Mouse (Mus musculus) forebrain, embryonic 11.5 days (tissue): ENCODE results near the gene Tacr2. TPM values are rescaled to one million over a fixed set of nuclear protein-coding genes. Genes with fewer than 3 reads are reported as not detected.

Experiments
- ATAC-seq: fragments of 200-750 bp; cut with Nextera tagmentation; replicated peaks from 2 replicates; pipeline ENCODE4 v1.8.0; 2017; ENCODE audit warnings: moderate TSS enrichment; ENCODE audit not compliant: low FRiP score
- DNase-seq: peaks from one replicate; pipeline ENCODE4 v3.0.0-alpha.2; 2017; ENCODE audit warnings: low spot score
- H3K27ac ChIP-seq: fragments of 300-500 bp; sonication (generic); 2 replicates; pipeline ENCODE4 v1.5.1; 2014; ENCODE audit warnings: low read depth, low read length
- H3K27me3 ChIP-seq: fragments of 300-500 bp; sonication (generic); 2 replicates; pipeline ENCODE4 v1.6.1; 2014; ENCODE audit warnings: mild to moderate bottlenecking, low read length, mixed read lengths; ENCODE audit not compliant: control insufficient read depth, insufficient read depth
- H3K36me3 ChIP-seq: fragments of 300-500 bp; sonication (generic); 2 replicates; pipeline ENCODE4 v1.6.1; 2014; ENCODE audit warnings: mild to moderate bottlenecking, low read length, moderate library complexity, mixed read lengths; ENCODE audit not compliant: control insufficient read depth, insufficient read depth
- H3K4me1 ChIP-seq: fragments of 300-500 bp; sonication (generic); replicated peaks from 2 replicates; pipeline ENCODE4 v1.6.1; 2014; ENCODE audit warnings: low read length, mixed read lengths; ENCODE audit not compliant: control insufficient read depth, insufficient read depth
- H3K4me2 ChIP-seq: fragments of 300-500 bp; sonication (generic); 2 replicates; pipeline ENCODE4 v1.6.1; 2014; ENCODE audit warnings: low read depth, mild to moderate bottlenecking, low read length, moderate library complexity, mixed read lengths; ENCODE audit not compliant: severe bottlenecking
- H3K4me3 ChIP-seq: fragments of 300-500 bp; sonication (generic); 2 replicates; pipeline ENCODE4 v1.5.1; 2014; ENCODE audit warnings: low read depth, low read length
- H3K9ac ChIP-seq: fragments of 300-500 bp; sonication (generic); 2 replicates; pipeline ENCODE4 v1.6.1; 2014; ENCODE audit warnings: low read length
- H3K9me3 ChIP-seq: fragments of 300-500 bp; sonication (generic); 2 replicates; pipeline ENCODE4 v1.6.1; 2016; ENCODE audit warnings: low read length, mixed read lengths; ENCODE audit not compliant: control insufficient read depth
- WGBS: fragments of 180-500 bp; shearing (Covaris S2); extraction: QIAGEN DNeasy Blood & Tissue Kit; methylation state at CpG from one replicate; pipeline ENCODE4 v1.1.7; 2014; 5-methylcytosine and 5-hydroxymethylcytosine counted together
- polyA plus RNA-seq: library from polyadenylated mRNA; unstranded; fragments of >200 nt; fragmentation: Nextera tagmentation; extraction: Ambion mirVana; gene quantifications from 2 replicates; pipeline ENCODE4 v1.2.1, GENCODE M21; 2014

Gene Tacr2
- polyA plus RNA-seq, result not detected in 2 replicates

- DNase-seq (no peak), ATAC-seq (no peak)
- no peak within 1 kb of the TSS for H3K4me2 ChIP-seq
- no peak within 1 kb of the TSS for H3K27ac ChIP-seq
- H3K4me1 ChIP-seq, result no peaks in the 10 kb centered on the region
- no peaks in the 10 kb centered on the region for H3K36me3 ChIP-seq
- no peak within 1 kb of the TSS for H3K4me3 ChIP-seq
- H3K9ac ChIP-seq, result no peak within 1 kb of the TSS
- H3K27me3 ChIP-seq, result no peaks in the 10 kb centered on the region
- WGBS, result 62% methylated on average over 12 of the region's 12 CpGs
- H3K9me3 ChIP-seq, result no peaks in the 10 kb centered on the region
These were observed at the start of gene Tacr2 for GRCm38 (mm10) chr10:62252000-62252488. Gene Tacr2 (plus strand): TSS chr10:62252438.

DNA sequence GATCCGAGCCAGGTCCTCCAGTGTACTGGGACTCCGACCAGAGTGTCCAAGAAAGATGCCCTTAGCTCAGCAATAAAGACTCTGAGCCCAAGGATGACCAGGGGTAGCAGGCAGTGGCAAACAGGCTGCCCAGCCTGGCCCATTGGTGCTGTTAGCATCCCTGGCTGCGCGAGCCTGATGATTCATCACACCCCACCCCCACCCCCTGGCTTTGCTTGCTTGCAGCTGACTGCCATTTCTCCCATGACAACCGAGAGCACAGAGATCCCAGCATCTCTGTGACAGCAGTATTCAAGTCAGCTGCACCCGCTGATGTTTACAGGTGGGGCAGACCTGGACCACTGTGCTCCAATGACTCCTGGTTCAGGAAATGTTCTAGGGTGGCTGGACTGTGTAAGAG is 49.7 kb upstream of the Tacr2 start:
- Histone ChIP-seq H3K4me1 (no peaks in the 10 kb centered on the region), H3K27me3 (no peaks in the 10 kb centered on the region), H3K9ac (no peak overlapping the region), H3K36me3 (no peaks in the 10 kb centered on the region), H3K4me2 (no peak overlapping the region), H3K9me3 (no peaks in the 10 kb centered on the region), H3K4me3 (no peak overlapping the region), H3K27ac (no peak overlapping the region)
- DNase-seq (no peak), ATAC-seq (no peak)
- WGBS, result 91% methylated on average over 6 of the region's 6 CpGs

GRCm38 (mm10) chr10:62208241-62208896 is 43.9 kb upstream of the Tacr2 start:
- no peaks in the 10 kb centered on the region for H3K9me3 ChIP-seq
- H3K9ac ChIP-seq, result no peak overlapping the region
- no peak overlapping the region for H3K27ac ChIP-seq
- H3K4me2 ChIP-seq, result no peak overlapping the region
- no peaks in the 10 kb centered on the region for H3K36me3 ChIP-seq
- ATAC-seq (no peak), DNase-seq (no peak)
- WGBS, result 85% methylated on average over 10 of the region's 10 CpGs
- H3K4me1 ChIP-seq, result no peaks in the 10 kb centered on the region
- no peaks in the 10 kb centered on the region for H3K27me3 ChIP-seq
- no peak overlapping the region for H3K4me3 ChIP-seq

DNA sequence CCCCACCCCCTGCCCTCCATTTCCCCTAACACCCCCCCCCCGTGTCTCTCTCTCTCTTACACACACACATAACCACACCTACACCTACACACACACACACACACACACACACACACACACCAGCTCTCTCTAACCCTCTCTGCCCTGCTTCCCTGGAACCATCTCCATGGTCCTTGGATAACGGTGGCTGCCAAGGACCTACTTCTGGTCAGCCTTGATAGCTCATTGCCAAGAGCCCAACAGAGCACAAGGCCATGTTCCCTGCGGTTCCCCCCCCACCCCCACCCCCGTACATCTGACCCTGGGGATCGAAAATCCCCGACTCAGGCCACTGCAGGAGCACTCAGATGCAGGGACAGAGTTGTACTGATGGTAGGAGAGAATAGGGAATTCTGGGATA is 40.9 kb upstream of the Tacr2 start:
- Histone ChIP-seq H3K4me1 (no peaks in the 10 kb centered on the region), H3K4me3 (no peak overlapping the region), H3K9ac (no peak overlapping the region), H3K9me3 (no peaks in the 10 kb centered on the region), H3K27me3 (no peaks in the 10 kb centered on the region), H3K27ac (no peak overlapping the region), H3K36me3 (no peaks in the 10 kb centered on the region), H3K4me2 (no peak overlapping the region)
- no peak for DNase-seq
- 71% methylated on average over 6 of the region's 6 CpGs for WGBS
- ATAC-seq, result no peak

DNA sequence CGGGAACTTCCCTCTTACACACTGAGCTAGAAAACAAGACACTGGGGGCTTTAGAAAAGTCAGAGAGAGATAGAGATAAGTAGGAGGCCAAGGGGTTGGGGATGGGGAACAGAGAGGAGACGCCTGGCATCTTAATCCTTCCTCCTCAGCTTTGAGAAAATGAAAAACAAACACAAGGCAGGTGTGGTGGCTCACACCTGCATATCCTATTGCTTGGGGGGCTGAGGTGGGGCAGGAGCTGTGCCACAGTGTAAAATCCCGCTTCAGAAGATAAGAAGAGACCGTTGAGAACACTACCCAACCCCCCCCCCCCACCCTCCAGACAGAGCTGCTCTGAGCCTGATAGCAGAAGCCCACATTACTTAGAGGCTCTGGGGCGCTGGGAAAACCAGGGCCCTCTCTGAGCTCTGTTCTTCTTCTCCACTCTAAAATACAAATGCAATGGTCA is 37.0 kb upstream of the Tacr2 start:
- Histone ChIP-seq H3K27ac (no peak overlapping the region), H3K4me2 (no peak overlapping the region), H3K4me1 (no peaks in the 10 kb centered on the region), H3K9ac (no peak overlapping the region), H3K4me3 (no peak overlapping the region), H3K36me3 (no peaks in the 10 kb centered on the region), H3K27me3 (no peaks in the 10 kb centered on the region), H3K9me3 (no peaks in the 10 kb centered on the region)
- 47% methylated on average over 5 of the region's 5 CpGs for WGBS
- no peak for ATAC-seq
- no peak for DNase-seq

DNA sequence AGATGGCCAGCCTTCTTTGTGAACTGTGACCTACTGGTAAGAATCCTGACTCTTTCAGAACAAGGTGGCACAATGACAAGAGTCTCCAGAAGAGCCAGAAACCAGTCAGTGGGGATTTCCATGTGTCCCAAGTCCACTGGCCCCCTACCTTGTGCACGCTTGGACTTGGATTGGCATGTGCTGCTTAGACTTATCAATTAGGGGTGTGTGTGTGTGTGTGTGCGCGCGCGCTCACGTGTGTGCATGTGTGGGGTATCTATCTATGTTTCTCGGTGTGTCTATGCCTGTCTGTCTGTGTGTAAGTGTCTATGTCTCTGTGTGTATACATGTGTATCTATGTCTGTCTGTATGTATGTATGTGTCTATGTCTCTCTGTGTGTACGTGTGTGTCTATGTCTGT is 36.6 kb upstream of the Tacr2 start:
- Histone ChIP-seq H3K4me2 (no peak overlapping the region), H3K9me3 (no peaks in the 10 kb centered on the region), H3K4me3 (no peak overlapping the region), H3K27me3 (no peaks in the 10 kb centered on the region), H3K27ac (no peak overlapping the region), H3K4me1 (no peaks in the 10 kb centered on the region), H3K9ac (no peak overlapping the region), H3K36me3 (no peaks in the 10 kb centered on the region)
- no peak for ATAC-seq
- no peak for DNase-seq
- WGBS, result 96% methylated on average over 8 of the region's 8 CpGs

DNA sequence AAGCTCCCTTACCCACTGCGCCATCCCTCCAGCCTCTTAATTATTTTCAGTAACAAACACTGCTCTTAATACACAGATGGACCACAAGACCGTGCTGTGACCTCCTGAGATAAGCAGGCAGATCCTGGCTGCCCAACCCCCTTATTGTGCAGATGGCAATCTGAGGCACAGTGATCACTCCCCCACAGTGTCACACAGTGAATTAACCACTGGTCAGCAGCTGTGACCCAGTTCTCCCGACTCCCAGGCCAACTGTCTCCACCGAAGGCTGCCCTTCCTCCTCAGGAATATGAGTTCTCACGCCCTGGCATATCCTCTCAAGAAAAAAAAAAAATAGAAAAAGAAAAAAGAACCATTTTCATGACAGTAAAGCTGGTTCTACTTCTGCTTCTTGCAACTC is 35.6 kb upstream of the Tacr2 start:
- Histone ChIP-seq H3K4me3 (no peak overlapping the region), H3K9ac (no peak overlapping the region), H3K36me3 (no peaks in the 10 kb centered on the region), H3K4me2 (no peak overlapping the region), H3K9me3 (no peaks in the 10 kb centered on the region), H3K27ac (no peak overlapping the region), H3K4me1 (no peaks in the 10 kb centered on the region), H3K27me3 (no peaks in the 10 kb centered on the region)
- ATAC-seq, result no peak
- DNase-seq, result no peak
- WGBS, result 55% methylated on average over 5 of the region's 5 CpGs

DNA sequence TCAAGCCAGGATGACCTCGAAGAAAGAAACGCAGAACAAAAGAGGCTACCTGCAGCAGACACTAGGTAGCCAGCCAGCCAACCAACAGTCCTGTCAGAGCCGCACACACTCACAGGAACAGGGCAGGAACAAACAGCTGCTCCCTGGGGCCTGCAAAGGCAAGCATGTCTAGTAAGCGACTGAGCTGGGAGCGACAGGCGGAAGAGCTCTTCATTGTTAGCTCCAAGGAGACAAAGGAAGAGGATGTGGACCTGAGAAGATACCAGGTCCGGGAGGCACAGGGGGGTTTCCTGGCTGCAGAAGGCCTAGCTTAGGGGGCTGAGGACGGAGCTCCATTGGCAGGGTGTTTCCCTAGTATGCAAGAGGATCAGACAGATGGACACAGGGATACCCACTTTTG is 35.0 kb upstream of the Tacr2 start:
- Histone ChIP-seq H3K27me3 (no peaks in the 10 kb centered on the region), H3K9me3 (no peaks in the 10 kb centered on the region), H3K4me3 (no peak overlapping the region), H3K9ac (no peak overlapping the region), H3K36me3 (no peaks in the 10 kb centered on the region), H3K4me1 (no peaks in the 10 kb centered on the region), H3K4me2 (no peak overlapping the region), H3K27ac (no peak overlapping the region)
- DNase-seq (no peak), ATAC-seq (no peak)
- WGBS, result 53% methylated on average over 8 of the region's 8 CpGs
